Mouse (Mus musculus): ENCODE results near the gene 1700123L14Rik. TPM values are rescaled to one million over a fixed set of nuclear protein-coding genes. Genes with fewer than 3 reads are reported as not detected.

The 1700123L14Rik gene
- polyA plus RNA-seq, 1 experiment: not detected

DNA sequence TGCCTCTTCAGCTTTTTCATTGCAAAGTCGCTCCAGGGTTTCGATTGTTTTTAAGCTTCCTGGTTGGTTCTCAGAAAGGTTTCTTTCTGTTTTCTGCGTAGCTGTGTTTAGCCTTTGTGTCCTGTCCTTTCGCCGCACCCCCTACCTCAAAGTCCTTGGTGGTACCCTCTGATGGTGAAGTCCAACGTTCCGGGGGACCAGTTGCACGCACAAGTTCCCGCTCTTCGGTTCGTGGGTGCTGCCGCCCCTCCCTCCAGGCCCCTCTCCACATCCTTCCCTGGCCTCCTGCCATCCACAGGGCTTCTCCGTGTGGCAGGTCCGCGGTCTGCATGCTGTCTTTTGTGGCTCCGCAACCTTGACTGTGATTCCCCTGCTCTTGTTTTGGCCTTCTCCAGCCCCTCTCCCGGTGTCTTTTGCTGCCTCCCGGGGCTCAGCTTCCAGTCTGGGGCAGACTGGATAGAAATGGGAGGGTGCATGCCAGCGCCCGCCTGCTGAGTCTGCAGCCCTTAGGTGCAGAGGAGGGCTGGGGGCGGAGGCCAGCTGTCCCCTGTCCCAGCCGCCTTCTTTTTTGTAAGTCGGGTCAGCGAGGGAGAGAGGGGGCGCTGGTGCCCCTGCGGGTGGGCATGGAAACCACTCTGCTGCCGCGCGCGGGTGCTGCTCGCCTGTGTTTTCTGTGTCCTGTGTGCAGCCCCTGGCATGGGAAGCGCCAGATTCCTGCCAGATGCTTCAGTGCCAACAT, 49.3 kb downstream of the 1700123L14Rik start:
- peak overlapping the region; percentile 89 for H3K27ac ChIP-seq (ENCODE audit: insufficient read depth, low read length)
- no peaks in the 10 kb centered on the region; the same call in 1 of the 2 replicates for H3K4me1 ChIP-seq (ENCODE audit: control insufficient read depth, insufficient read depth, low read length)
- H3K4me3 ChIP-seq (ENCODE audit: insufficient read depth, low read length): peak overlapping the region; percentile 96
- TF ChIP-seq POLR2A (IDR thresholded peaks at IDR 0.05; ENCODE audit: extremely low read depth, insufficient read depth, low read length): no peak
- no peak for TF ChIP-seq CTCF (IDR thresholded peaks at IDR 0.05; ENCODE audit: extremely low read depth, insufficient read depth, low read length)

DNA sequence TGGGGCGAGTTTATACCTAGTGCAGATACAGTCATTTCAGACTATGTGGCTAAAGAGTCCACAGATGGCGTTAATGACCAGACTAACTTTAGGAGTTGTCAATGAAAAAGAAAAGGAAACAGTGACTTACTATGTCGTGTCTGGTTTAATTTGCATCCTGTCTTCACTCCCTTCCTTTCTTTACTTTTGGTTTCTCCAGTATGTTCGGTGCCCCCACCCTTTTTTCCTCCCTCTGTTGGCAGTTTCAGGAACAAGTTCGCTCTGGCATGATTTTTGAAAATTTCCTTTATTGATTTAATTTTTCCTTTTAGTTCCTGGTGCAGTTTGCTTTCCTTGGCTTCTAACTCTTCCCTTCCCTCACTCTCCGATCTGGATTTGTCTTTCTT, 49.9 kb downstream of the 1700123L14Rik start:
- TF ChIP-seq POLR2A (IDR thresholded peaks at IDR 0.05; ENCODE audit: extremely low read depth, insufficient read depth, low read length) (no peak), CTCF (IDR thresholded peaks at IDR 0.05; ENCODE audit: extremely low read depth, insufficient read depth, low read length) (no peak)
- no peaks in the 10 kb centered on the region; the same call in 1 of the 2 replicates for H3K4me1 ChIP-seq (ENCODE audit: control insufficient read depth, insufficient read depth, low read length)
- H3K27ac ChIP-seq (ENCODE audit: insufficient read depth, low read length): peak overlapping the region; percentile 89
- peak overlapping the region; percentile 96 for H3K4me3 ChIP-seq (ENCODE audit: insufficient read depth, low read length)

Other genes starting within 250 kb of the 1700123L14Rik start
- 18.8 and 26.4 TPM in 2 replicates for gene Fam19a1, start 53.1 kb downstream of the 1700123L14Rik start, polyA plus RNA-seq (2012; rRNA removed)